Mouse (Mus musculus): ENCODE results near the gene Sestd1. TPM values are rescaled to one million over a fixed set of nuclear protein-coding genes. Genes with fewer than 3 reads are reported as not detected.

Sestd1 gene
- polyA plus RNA-seq, 1 experiment from 2014 or later: 22.0 TPM

GRCm38 (mm10) chr2:77275851-77276250 lies 4.5 kb downstream of the Sestd1 start:
- no peaks in the 10 kb centered on the region for H3K9me3 ChIP-seq (ENCODE audit: control insufficient read depth, low read length)
- 89% methylated on average over 5 of the region's 5 CpGs for WGBS
- no peak overlapping the region for H3K27ac ChIP-seq (ENCODE audit: low read depth, low read length)
- H3K4me3 ChIP-seq (ENCODE audit: low read length): no peak overlapping the region
- H3K4me1 ChIP-seq (ENCODE audit: control insufficient read depth, insufficient read depth, low read depth, low read length): peaks cover 11% of the 10 kb centered on the region
- no peak overlapping the region for H3K9ac ChIP-seq (ENCODE audit: low read depth, low read length)
- no peak for ATAC-seq
- H3K4me2 ChIP-seq (ENCODE audit: low read length): no peak overlapping the region
- H3K27me3 ChIP-seq (replicated peaks; ENCODE audit: control insufficient read depth, insufficient read depth, low read length): no peaks in the 10 kb centered on the region
- no peaks in the 10 kb centered on the region for H3K36me3 ChIP-seq (ENCODE audit: control insufficient read depth, insufficient read depth, low read length)

GRCm38 (mm10) chr2:77274976-77275641 lies 5.3 kb downstream of the Sestd1 start:
- Histone ChIP-seq H3K27ac (ENCODE audit: low read depth, low read length) (no peak overlapping the region), H3K9me3 (ENCODE audit: control insufficient read depth, low read length) (no peaks in the 10 kb centered on the region), H3K4me2 (ENCODE audit: low read length) (no peak overlapping the region), H3K4me1 (ENCODE audit: control insufficient read depth, insufficient read depth, low read depth, low read length) (peaks cover 11% of the 10 kb centered on the region), H3K27me3 (replicated peaks; ENCODE audit: control insufficient read depth, insufficient read depth, low read length) (no peaks in the 10 kb centered on the region), H3K4me3 (ENCODE audit: low read length) (no peak overlapping the region), H3K9ac (ENCODE audit: low read depth, low read length) (no peak overlapping the region), H3K36me3 (ENCODE audit: control insufficient read depth, insufficient read depth, low read length) (no peaks in the 10 kb centered on the region)
- ATAC-seq: no peak
- WGBS: 76% methylated on average over 9 of the region's 9 CpGs

- H3K9me3 ChIP-seq (ENCODE audit: control insufficient read depth, low read length): no peaks in the 10 kb centered on the region
- ATAC-seq: no peak
- H3K27me3 ChIP-seq (replicated peaks; ENCODE audit: control insufficient read depth, insufficient read depth, low read length): no peaks in the 10 kb centered on the region
- no peak overlapping the region for H3K27ac ChIP-seq (ENCODE audit: low read depth, low read length)
- H3K9ac ChIP-seq (ENCODE audit: low read depth, low read length): no peak overlapping the region
- H3K4me1 ChIP-seq (ENCODE audit: control insufficient read depth, insufficient read depth, low read depth, low read length): peaks cover 5% of the 10 kb centered on the region
- H3K4me3 ChIP-seq (ENCODE audit: low read length): no peak overlapping the region
- WGBS: 94% methylated on average over 2 of the region's 2 CpGs
- no peak overlapping the region for H3K4me2 ChIP-seq (ENCODE audit: low read length)
- no peaks in the 10 kb centered on the region for H3K36me3 ChIP-seq (ENCODE audit: control insufficient read depth, insufficient read depth, low read length)
Measured at GRCm38 (mm10) chr2:77272953-77273352, 7.4 kb downstream of the Sestd1 start.

- Histone ChIP-seq H3K27ac (ENCODE audit: low read depth, low read length) (no peak overlapping the region), H3K36me3 (ENCODE audit: control insufficient read depth, insufficient read depth, low read length) (no peaks in the 10 kb centered on the region), H3K27me3 (replicated peaks; ENCODE audit: control insufficient read depth, insufficient read depth, low read length) (no peaks in the 10 kb centered on the region), H3K4me3 (ENCODE audit: low read length) (no peak overlapping the region), H3K4me2 (ENCODE audit: low read length) (no peak overlapping the region), H3K9ac (ENCODE audit: low read depth, low read length) (no peak overlapping the region), H3K9me3 (ENCODE audit: control insufficient read depth, low read length) (no peaks in the 10 kb centered on the region), H3K4me1 (ENCODE audit: control insufficient read depth, insufficient read depth, low read depth, low read length) (peaks cover 5% of the 10 kb centered on the region)
- 90% methylated on average over 7 of the region's 7 CpGs for WGBS
- no peak for ATAC-seq
Measured at GRCm38 (mm10) chr2:77270781-77271180, 9.6 kb downstream of the Sestd1 start.

- ATAC-seq: no peak
- 90% methylated on average over 1 of the region's 1 CpGs for WGBS
- Histone ChIP-seq H3K9me3 (ENCODE audit: control insufficient read depth, low read length) (no peaks in the 10 kb centered on the region), H3K27me3 (replicated peaks; ENCODE audit: control insufficient read depth, insufficient read depth, low read length) (no peaks in the 10 kb centered on the region), H3K9ac (ENCODE audit: low read depth, low read length) (no peak overlapping the region), H3K4me1 (ENCODE audit: control insufficient read depth, insufficient read depth, low read depth, low read length) (peaks cover under 1% of the 10 kb centered on the region), H3K36me3 (ENCODE audit: control insufficient read depth, insufficient read depth, low read length) (no peaks in the 10 kb centered on the region), H3K27ac (ENCODE audit: low read depth, low read length) (no peak overlapping the region), H3K4me3 (ENCODE audit: low read length) (no peak overlapping the region), H3K4me2 (ENCODE audit: low read length) (no peak overlapping the region)
Measured at GRCm38 (mm10) chr2:77270136-77270535, 10.3 kb downstream of the Sestd1 start.

- H3K4me3 ChIP-seq (ENCODE audit: low read length): no peak overlapping the region
- H3K4me1 ChIP-seq (ENCODE audit: control insufficient read depth, insufficient read depth, low read depth, low read length): peaks cover 5% of the 10 kb centered on the region
- 74% methylated on average over 5 of the region's 5 CpGs for WGBS
- peak overlapping the region; percentile 36; the same call in 1 of the 2 replicates for H3K27ac ChIP-seq (ENCODE audit: low read depth, low read length)
- no peaks in the 10 kb centered on the region for H3K27me3 ChIP-seq (replicated peaks; ENCODE audit: control insufficient read depth, insufficient read depth, low read length)
- no peak overlapping the region for H3K9ac ChIP-seq (ENCODE audit: low read depth, low read length)
- ATAC-seq: no peak
- no peaks in the 10 kb centered on the region for H3K36me3 ChIP-seq (ENCODE audit: control insufficient read depth, insufficient read depth, low read length)
- no peak overlapping the region for H3K4me2 ChIP-seq (ENCODE audit: low read length)
- H3K9me3 ChIP-seq (ENCODE audit: control insufficient read depth, low read length): no peaks in the 10 kb centered on the region
Measured at GRCm38 (mm10) chr2:77268612-77269239, 11.7 kb downstream of the Sestd1 start.

- ATAC-seq: no peak
- Histone ChIP-seq H3K27ac (ENCODE audit: low read depth, low read length) (no peak overlapping the region), H3K36me3 (ENCODE audit: control insufficient read depth, insufficient read depth, low read length) (no peaks in the 10 kb centered on the region), H3K9ac (ENCODE audit: low read depth, low read length) (no peak overlapping the region), H3K4me3 (ENCODE audit: low read length) (no peak overlapping the region), H3K9me3 (ENCODE audit: control insufficient read depth, low read length) (no peaks in the 10 kb centered on the region), H3K4me1 (ENCODE audit: control insufficient read depth, insufficient read depth, low read depth, low read length) (peaks cover 10% of the 10 kb centered on the region), H3K27me3 (replicated peaks; ENCODE audit: control insufficient read depth, insufficient read depth, low read length) (no peaks in the 10 kb centered on the region), H3K4me2 (ENCODE audit: low read length) (no peak overlapping the region)
- 94% methylated on average over 2 of the region's 2 CpGs for WGBS
Measured at GRCm38 (mm10) chr2:77266931-77267330, 13.5 kb downstream of the Sestd1 start.

GRCm38 (mm10) chr2:77266011-77266410 lies 14.4 kb downstream of the Sestd1 start:
- H3K9me3 ChIP-seq (ENCODE audit: control insufficient read depth, low read length): no peaks in the 10 kb centered on the region
- H3K36me3 ChIP-seq (ENCODE audit: control insufficient read depth, insufficient read depth, low read length): no peaks in the 10 kb centered on the region
- peaks cover 10% of the 10 kb centered on the region for H3K4me1 ChIP-seq (ENCODE audit: control insufficient read depth, insufficient read depth, low read depth, low read length)
- no peak overlapping the region for H3K27ac ChIP-seq (ENCODE audit: low read depth, low read length)
- no peak overlapping the region for H3K9ac ChIP-seq (ENCODE audit: low read depth, low read length)
- no peaks in the 10 kb centered on the region for H3K27me3 ChIP-seq (replicated peaks; ENCODE audit: control insufficient read depth, insufficient read depth, low read length)
- 79% methylated on average over 3 of the region's 3 CpGs for WGBS
- H3K4me2 ChIP-seq (ENCODE audit: low read length): no peak overlapping the region
- no peak overlapping the region for H3K4me3 ChIP-seq (ENCODE audit: low read length)
- ATAC-seq: no peak

- no peak overlapping the region for H3K9ac ChIP-seq (ENCODE audit: low read depth, low read length)
- H3K36me3 ChIP-seq (ENCODE audit: control insufficient read depth, insufficient read depth, low read length): no peaks in the 10 kb centered on the region
- no peaks in the 10 kb centered on the region for H3K9me3 ChIP-seq (ENCODE audit: control insufficient read depth, low read length)
- H3K4me2 ChIP-seq (ENCODE audit: low read length): no peak overlapping the region
- H3K27me3 ChIP-seq (replicated peaks; ENCODE audit: control insufficient read depth, insufficient read depth, low read length): no peaks in the 10 kb centered on the region
- ATAC-seq: no peak
- 72% methylated on average over 7 of the region's 7 CpGs for WGBS
- H3K4me3 ChIP-seq (ENCODE audit: low read length): no peak overlapping the region
- no peak overlapping the region for H3K27ac ChIP-seq (ENCODE audit: low read depth, low read length)
- peaks cover 10% of the 10 kb centered on the region for H3K4me1 ChIP-seq (ENCODE audit: control insufficient read depth, insufficient read depth, low read depth, low read length)
Measured at GRCm38 (mm10) chr2:77265301-77265700, 15.1 kb downstream of the Sestd1 start.

Measured in hindbrain, embryonic 16.5 days (tissue).